Mouse (Mus musculus) urinary bladder, postnatal 10 days (tissue): Measurements from ENCODE around the gene Fpgs.

Experiments
- DNase-seq: peaks from one replicate; pipeline ENCODE4 v3.0.0; 2022; ENCODE audit warnings: low spot score

Gene Fpgs

GRCm38 (mm10) chr2:32668176-32668575 is 35.8 kb downstream of the Fpgs start:
- no peak for DNase-seq

- no peak for DNase-seq
Measured at GRCm38 (mm10) chr2:32667775-32668174, 36.2 kb downstream of the Fpgs start.

GRCm38 (mm10) chr2:32665853-32666252 is 38.1 kb downstream of the Fpgs start:
- DNase-seq = no peak

- DNase-seq = no peak
Measured at GRCm38 (mm10) chr2:32665345-32665744, 38.6 kb downstream of the Fpgs start.

- DNase-seq = no peak
Measured at GRCm38 (mm10) chr2:32662291-32662690, 41.7 kb downstream of the Fpgs start.

- no peak for DNase-seq
Measured at GRCm38 (mm10) chr2:32661509-32662107, 42.3 kb downstream of the Fpgs start.

DNA sequence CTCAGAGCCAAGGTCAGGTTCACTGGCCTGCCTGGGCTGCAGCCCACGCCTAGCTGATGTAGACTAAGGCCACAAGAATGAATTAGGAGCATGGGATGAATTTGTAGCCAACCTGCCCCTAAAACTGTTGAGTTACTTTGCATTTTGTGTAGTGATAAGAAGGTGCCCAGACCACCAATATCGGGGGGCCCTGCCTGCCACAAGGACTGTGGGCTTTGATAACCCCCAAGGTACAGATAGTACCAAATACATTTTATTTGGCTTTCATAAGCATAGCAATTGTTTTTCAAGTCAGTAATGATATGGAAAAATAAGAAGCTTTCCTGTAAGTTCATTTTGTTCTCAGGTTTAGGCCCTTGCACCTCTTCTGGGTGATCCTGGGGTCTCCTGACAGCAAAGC is 45.1 kb downstream of the Fpgs start:
- no peak for DNase-seq

DNA sequence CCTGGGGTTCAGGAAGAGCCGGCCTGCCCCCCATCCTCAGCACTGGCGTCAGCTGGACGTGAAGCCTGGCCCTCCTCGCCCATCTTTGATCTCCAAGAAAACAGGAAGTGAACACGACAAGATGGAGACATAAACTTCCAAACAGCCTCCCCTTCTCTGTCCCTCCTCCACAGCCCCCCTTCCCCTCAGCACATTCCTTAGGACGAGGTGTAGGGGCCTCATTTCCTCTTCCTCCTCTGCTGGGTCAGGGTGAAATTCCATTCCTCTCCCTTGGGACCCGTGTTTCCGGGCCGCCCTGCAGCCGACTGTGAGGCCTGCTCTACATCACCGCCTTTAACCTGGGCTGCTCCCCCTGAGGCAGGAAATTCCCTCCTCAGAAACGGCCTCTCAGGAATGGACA is 48.1 kb downstream of the Fpgs start:
- DNase-seq = no peak

GRCm38 (mm10) chr2:32655394-32655744 is 48.6 kb downstream of the Fpgs start:
- no peak for DNase-seq

- DNase-seq = no peak
Measured at GRCm38 (mm10) chr2:32654743-32655393, 49.1 kb downstream of the Fpgs start.

DNA sequence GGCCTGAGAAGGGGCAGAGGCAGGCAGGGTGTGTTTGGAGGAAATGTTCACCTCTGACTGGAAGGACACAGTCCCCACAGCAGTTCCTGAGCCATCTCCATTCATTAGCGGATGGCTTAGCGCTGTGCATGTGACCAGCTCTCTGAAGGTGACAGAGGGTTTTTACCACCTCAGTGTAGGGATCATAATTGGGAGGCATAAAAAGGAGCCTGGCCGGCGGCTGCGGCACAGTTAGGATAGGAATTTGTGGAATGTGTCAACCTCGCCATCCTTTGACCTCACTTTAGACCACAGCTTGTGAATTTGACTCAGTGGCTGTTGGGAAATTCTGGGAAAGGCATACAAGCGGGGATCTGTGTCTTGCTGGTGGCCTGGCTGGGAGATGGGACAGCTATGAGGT is 50.2 kb downstream of the Fpgs start:
- DNase-seq = no peak

DNA sequence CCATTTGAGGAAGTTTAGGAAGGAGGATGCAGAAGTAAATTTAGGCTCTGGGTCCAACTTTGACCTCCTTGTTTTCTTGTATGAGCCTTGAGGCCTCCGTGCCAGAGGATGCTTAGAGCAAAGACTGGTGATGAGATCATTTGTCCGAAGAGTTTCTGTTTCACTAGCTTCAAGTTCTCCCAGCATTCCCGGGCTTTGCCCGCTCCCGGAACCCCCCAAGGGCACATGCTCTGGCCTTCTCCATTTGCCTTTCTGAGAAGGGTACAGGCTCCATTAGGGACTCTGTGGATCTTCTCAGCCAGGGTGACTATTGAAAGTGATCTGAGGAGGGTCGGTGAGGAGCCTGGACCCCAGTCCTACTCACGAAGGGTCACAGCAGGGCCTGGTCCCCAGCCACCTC is 56.6 kb downstream of the Fpgs start:
- DNase-seq = no peak

- no peak for DNase-seq
Measured at GRCm38 (mm10) chr2:32646379-32647056, 57.4 kb downstream of the Fpgs start, which contains the start of gene Eng. Gene Eng, plus strand, starts transcription at chr2:32646595.

DNA sequence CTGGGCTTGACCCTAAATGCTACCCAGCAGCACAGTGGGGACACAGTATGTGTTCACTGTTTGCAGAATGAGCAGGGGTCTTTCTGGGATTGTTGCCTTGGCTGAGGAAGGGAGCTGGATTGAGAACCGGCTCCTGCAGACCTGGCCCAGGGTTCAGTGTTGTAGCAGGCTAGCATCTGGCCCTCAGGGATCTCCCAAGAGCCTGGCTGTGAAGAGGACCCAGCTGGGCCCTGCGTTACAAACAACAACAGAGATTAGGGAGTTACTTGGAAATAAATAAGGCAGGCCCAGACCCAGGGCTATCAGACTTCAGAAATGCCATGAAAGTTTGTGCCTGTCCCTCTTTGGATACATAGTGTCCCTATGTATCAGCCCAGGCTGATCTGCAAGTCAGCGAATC is 58.3 kb downstream of the Fpgs start:
- DNase-seq = no peak

GRCm38 (mm10) chr2:32644799-32645475 is 59.0 kb downstream of the Fpgs start:
- no peak for DNase-seq

DNA sequence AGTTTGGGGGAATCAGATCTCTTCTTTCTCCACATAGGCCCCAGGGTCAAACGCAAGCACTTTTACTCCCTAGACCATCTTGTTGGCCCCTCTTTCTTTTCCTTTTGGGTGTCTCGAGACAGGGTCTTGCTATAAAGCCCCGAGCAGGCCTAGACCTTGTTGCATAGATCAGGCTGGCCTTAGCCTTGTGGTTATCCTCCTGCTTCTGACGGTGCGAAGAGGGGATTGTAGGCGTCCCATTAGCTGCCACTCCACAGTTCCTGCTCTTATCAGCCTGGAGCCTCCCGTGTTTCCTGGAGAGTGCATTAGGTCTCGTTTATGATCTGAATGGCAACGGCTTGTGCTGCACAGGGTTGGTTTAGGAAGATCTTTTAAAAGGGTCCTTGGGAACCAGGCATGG is 59.9 kb downstream of the Fpgs start:
- no peak for DNase-seq

- no peak for DNase-seq
Measured at GRCm38 (mm10) chr2:32642813-32643212, 61.1 kb downstream of the Fpgs start.

GRCm38 (mm10) chr2:32641810-32642209 is 62.1 kb downstream of the Fpgs start:
- no peak for DNase-seq

- DNase-seq = no peak
Measured at GRCm38 (mm10) chr2:32640550-32641051, 63.3 kb downstream of the Fpgs start.

DNA sequence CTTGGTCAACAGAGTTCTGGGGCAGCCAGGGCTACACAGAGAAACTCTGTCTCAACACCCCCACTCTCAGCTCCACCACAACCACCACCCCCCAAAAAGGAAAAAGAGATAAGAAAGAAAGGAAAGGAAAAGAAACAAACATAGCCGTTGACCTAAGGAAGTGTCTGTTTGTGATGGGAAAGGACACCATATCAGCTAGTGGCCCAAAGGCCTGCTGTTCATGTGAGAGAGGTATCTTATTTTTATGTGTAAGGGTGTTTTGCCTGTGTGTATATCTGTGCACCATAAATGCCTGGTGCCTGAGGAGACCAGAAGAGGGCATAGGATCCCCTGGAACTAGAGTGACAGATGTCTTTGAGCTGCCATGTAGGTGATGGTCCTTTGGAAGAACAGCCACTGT is 64.3 kb downstream of the Fpgs start:
- DNase-seq = no peak

DNA sequence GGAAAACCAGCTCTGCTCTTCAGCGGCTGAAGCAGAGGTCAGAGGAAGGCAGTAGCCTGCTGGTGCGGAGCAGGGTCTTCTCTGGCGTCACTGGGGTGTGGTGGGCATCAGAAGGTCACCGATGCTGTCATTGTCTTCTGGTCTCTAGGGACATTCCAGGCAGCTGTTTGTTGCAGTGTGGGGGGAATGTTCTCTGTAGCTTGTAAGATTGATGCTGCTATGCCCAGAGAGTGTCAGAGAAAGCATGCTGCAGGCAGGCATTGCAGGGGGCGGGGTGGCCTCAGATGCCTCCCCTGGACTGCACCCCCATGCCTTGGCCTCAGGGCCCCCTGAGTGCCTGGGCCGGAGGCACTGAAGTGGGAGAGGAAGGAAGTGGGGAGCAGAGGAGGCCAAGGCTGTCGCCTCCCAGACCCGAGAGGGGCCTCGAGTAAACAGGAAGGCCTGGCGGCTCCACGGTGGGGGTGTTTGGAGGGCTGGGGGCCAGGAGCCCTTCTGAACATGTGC is 66.1 kb downstream of the Fpgs start:
- no peak for DNase-seq

DNA sequence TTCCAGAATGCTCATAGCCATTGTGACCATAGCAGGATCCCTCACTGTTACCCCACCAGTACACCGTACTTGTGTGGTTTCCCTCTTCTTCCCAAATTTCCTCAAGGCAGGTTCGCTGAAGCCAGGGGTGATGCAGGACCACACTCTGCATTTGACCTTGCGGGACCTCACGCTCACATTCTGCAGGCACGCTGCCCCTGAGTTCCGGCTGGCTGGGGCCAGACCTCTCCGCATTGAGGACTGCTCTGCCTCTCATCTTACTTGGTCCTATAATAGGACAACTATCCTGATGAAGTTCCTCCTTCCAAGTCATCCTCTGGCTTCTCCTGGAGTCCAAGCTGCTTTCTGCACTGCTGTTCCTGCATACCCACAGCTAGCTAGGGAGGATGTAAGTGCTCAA is 67.3 kb downstream of the Fpgs start:
- DNase-seq = no peak
